Mouse (Mus musculus): ENCODE measurements around the gene Sik2.

GRCm38 (mm10) chr9:51032785-51033529, 24.1 kb upstream of the Sik2 start:
- TF ChIP-seq GATA1 (IDR thresholded peaks at IDR 0.05; ENCODE audit: borderline replicate concordance, low read length) (no peak), FLI1 (IDR thresholded peaks at IDR 0.05; ENCODE audit: low read length) (no peak)
